In genomic region chr5:20955114-20955835, GRCm38 (mm10) we compare ENCODE assay signal across 13 mouse cellular contexts. TPM values are rescaled to one million over a fixed set of nuclear protein-coding genes. Genes with fewer than 3 reads are reported as not detected.
DNase-seq lines count a peak whose midpoint lies in the region; ATAC-seq lines count a peak whose summit lies in the region.
"Had no signal": no experiment of that assay in that cellular context is flagged by ENCODE, and none has a peak within 500 bp of the region (broad histone marks: within the 10 kb centered on the region; RNA-seq: fewer than 3 reads in every experiment).

No protein-coding gene starts in this region.

- DNase-seq in heart, postnatal 4 days, result no peak
- DNase-seq in CD4-positive, CD25-positive, alpha-beta regulatory T cell, adult 2 months (ENCODE audit: low read depth, low spot score), result peak; percentile 67
- no peak for DNase-seq in liver, embryonic 11.5 days (ENCODE audit: low spot score)
- no peak for DNase-seq in Muller cell, postnatal 12 days (ENCODE audit: inconsistent ontology term)
- no peak for DNase-seq in c-Kit-positive CD71-positive TER-119-positive erythroid progenitor cells, embryonic 14.5 days (ENCODE audit: low spot score)
- DNase-seq: right cerebral cortex, postnatal 4 days had no signal

- peaks cover 14% of the 10 kb centered on the region for H3K36me3 ChIP-seq in heart, embryonic 16.5 days (ENCODE audit: control insufficient read depth, insufficient read depth)
- peaks cover 6% of the 10 kb centered on the region for H3K36me3 ChIP-seq in liver, embryonic 11.5 days (ENCODE audit: control insufficient read depth, insufficient read depth, low read length)

- H3K27me3 ChIP-seq in heart, embryonic 16.5 days (ENCODE audit: control insufficient read depth, insufficient read depth, low read length), result no peaks in the 10 kb centered on the region
- H3K27me3 ChIP-seq in liver, embryonic 11.5 days (replicated peaks; ENCODE audit: control insufficient read depth, insufficient read depth, low read length), result no peaks in the 10 kb centered on the region
- H3K27me3 ChIP-seq: neural tube, embryonic 12.5 days had no signal

- H3K27ac ChIP-seq in heart, embryonic 16.5 days (ENCODE audit: low read length), result no peak overlapping the region
- H3K27ac ChIP-seq in liver, embryonic 11.5 days (ENCODE audit: low read depth, low read length), result 0 out of 2 replicates have a peak overlapping the region, but pooled peaks have one; percentile 23
- H3K27ac ChIP-seq: embryonic facial prominence, embryonic 10.5 days; neural tube, embryonic 12.5 days had no signal

- H3K9ac ChIP-seq in heart, embryonic 16.5 days (ENCODE audit: low read length), result no peak overlapping the region
- H3K9ac ChIP-seq in liver, embryonic 11.5 days (ENCODE audit: low read depth, low read length), result peak overlapping the region; percentile 20; the same call in 1 of the 2 replicates
- H3K9ac ChIP-seq: neural tube, embryonic 12.5 days had no signal

- peaks cover 17% of the 10 kb centered on the region for H3K4me1 ChIP-seq in heart, embryonic 16.5 days (ENCODE audit: control insufficient read depth, insufficient read depth, low read length)
- H3K4me1 ChIP-seq in liver, embryonic 11.5 days (replicated peaks; ENCODE audit: control insufficient read depth, insufficient read depth, low read length), result peaks cover 9% of the 10 kb centered on the region; the same call in 1 of the 2 replicates

- H3K4me3 ChIP-seq in heart, embryonic 16.5 days (ENCODE audit: low read length), result no peak overlapping the region
- no peak overlapping the region for H3K4me3 ChIP-seq in liver, embryonic 11.5 days (ENCODE audit: low read depth, low read length)
- H3K4me3 ChIP-seq: embryonic facial prominence, embryonic 10.5 days; neural tube, embryonic 12.5 days had no signal

- no peak for ATAC-seq in heart, embryonic 16.5 days (replicated peaks; ENCODE audit: extremely low read depth, insufficient read depth, low FRiP score)
- no peak for ATAC-seq in liver, embryonic 11.5 days (replicated peaks; ENCODE audit: low FRiP score)
- peak; percentile 31; the same call in 1 of the 2 replicates for ATAC-seq in neutrophil, adult 5-6 weeks (ENCODE audit: extremely low read depth, insufficient number of reproducible peaks, low FRiP score, poor library complexity, severe bottlenecking)
- ATAC-seq in frontal cortex, adult (ENCODE audit: low TSS enrichment), result no peak
- ATAC-seq: forebrain, embryonic 16.5 days had no signal

- WGBS in heart, embryonic 16.5 days, result 65% methylated on average over 13 of the region's 13 CpGs
- WGBS in liver, embryonic 11.5 days, result 37% methylated on average over 13 of the region's 13 CpGs

- 0 out of 2 replicates have a peak overlapping the region, but pooled peaks have one; percentile 1 for H3K4me2 ChIP-seq in heart, embryonic 16.5 days (ENCODE audit: low read depth, low read length)
- H3K4me2 ChIP-seq in liver, embryonic 11.5 days, result peak overlapping the region; percentile 23
- H3K4me2 ChIP-seq: heart, embryonic 11.5 days; neural tube, embryonic 12.5 days had no signal

- peaks cover 7% of the 10 kb centered on the region; the same call in 1 of the 2 replicates for H3K9me3 ChIP-seq in heart, embryonic 16.5 days (replicated peaks; ENCODE audit: control insufficient read depth, low read length)
- peaks cover 5% of the 10 kb centered on the region; the same call in 1 of the 2 replicates for H3K9me3 ChIP-seq in liver, embryonic 11.5 days (ENCODE audit: control insufficient read depth, low read length)

RNA-seq across cellular contexts. Expression of gene Rsbn1l, which starts 0.9 kb away (rescaled TPM):
- 6.5 and 7.1 TPM in 2 replicates for polyA plus RNA-seq in heart, embryonic 16.5 days (2015; fragmentation: Nextera tagmentation; extraction: Ambion mirVana)
- 10 to 100 TPM; 21.0 to 21.1 TPM for total RNA-seq in heart, postnatal 4 days (2021)
- 10.2 and 11.0 TPM in 2 replicates for polyA plus RNA-seq in liver, embryonic 11.5 days (2014; fragmentation: Nextera tagmentation; extraction: Ambion mirVana)
- total RNA-seq in neutrophil, adult 5-6 weeks (2017), result 50.3 and 62.8 TPM in 2 replicates
